Mouse (Mus musculus): Measurements from ENCODE around the gene Mfsd4a.

- TF ChIP-seq CTCF (conservative IDR thresholded peaks at IDR 0.05; ENCODE audit: insufficient read depth, insufficient read length, low read depth, low read length): no peak
- TF ChIP-seq POLR2A (IDR thresholded peaks at IDR 0.05; ENCODE audit: low read depth, low read length): no peak
Measured at GRCm38 (mm10) chr1:132011785-132012184, 56.1 kb downstream of the Mfsd4a start.
